Mouse (Mus musculus): ENCODE measurements at regions not wholly inside any gene's neighbourhood (a gene's known extent, or its start where the extent isn't known, plus 50 kb on each side); places are given as distances from the start of the nearest gene placed in this dataset.

- TF ChIP-seq CTCF (IDR thresholded peaks at IDR 0.05; ENCODE audit: borderline replicate concordance, control insufficient read depth, extremely low read depth, insufficient read depth, low read length, poor library complexity) (no peak), POLR2A (IDR thresholded peaks at IDR 0.05; ENCODE audit: control insufficient read depth, extremely low read depth, insufficient read depth, low read length, poor library complexity) (no peak)
These were observed 128.0 kb upstream of the Gm6657 start for GRCm38 (mm10) chr12:78066024-78066423.
